Mouse (Mus musculus) kidney, postnatal 0 days (tissue): ENCODE data around the gene Asb8. TPM values are rescaled to one million over a fixed set of nuclear protein-coding genes. Genes with fewer than 3 reads are reported as not detected.
A peak's percentile ranks its signal among the peaks of the same experiment; 100 is the strongest.

Experiments
- ATAC-seq: fragments of 200-750 bp; cut with Nextera tagmentation; replicated peaks from 2 replicates; pipeline ENCODE4 v1.8.0; 2017; ENCODE audit warnings: low read depth, moderate number of reproducible peaks, moderate TSS enrichment, moderate library complexity; ENCODE audit not compliant: low FRiP score
- DNase-seq: peaks from one replicate; pipeline ENCODE4 v3.0.0-alpha.2; 2016; ENCODE audit warnings: low spot score
- H3K27ac ChIP-seq: fragments of 300-500 bp; sonication (generic); 2 replicates; pipeline ENCODE4 v1.5.1; 2014; ENCODE audit warnings: mild to moderate bottlenecking
- H3K27me3 ChIP-seq: fragments of 300-500 bp; sonication (generic); 2 replicates; pipeline ENCODE4 v1.6.1; 2014; ENCODE audit warnings: low read length, mixed read lengths; ENCODE audit not compliant: insufficient read depth
- H3K36me3 ChIP-seq: fragments of 300-500 bp; sonication (generic); 2 replicates; pipeline ENCODE4 v1.6.1; 2014; ENCODE audit warnings: low read length, mixed read lengths; ENCODE audit not compliant: insufficient read depth
- H3K4me1 ChIP-seq: fragments of 300-500 bp; sonication (generic); replicated peaks from 2 replicates; pipeline ENCODE4 v1.6.1; 2014; ENCODE audit warnings: antibody characterized with exemption, low read length, mixed read lengths; ENCODE audit not compliant: insufficient read depth
- H3K4me2 ChIP-seq: fragments of 300-500 bp; sonication (generic); 2 replicates; pipeline ENCODE4 v1.6.1; 2014; ENCODE audit warnings: mild to moderate bottlenecking, low read length, moderate library complexity, mixed read lengths
- H3K4me3 ChIP-seq: fragments of 300-500 bp; sonication (generic); replicated peaks from 2 replicates; pipeline ENCODE4 v1.5.1; 2014; ENCODE audit warnings: low read depth, low read length
- H3K9ac ChIP-seq: fragments of 300-500 bp; sonication (generic); 2 replicates; pipeline ENCODE4 v1.6.1; 2014; ENCODE audit warnings: low read depth, low read length
- H3K9me3 ChIP-seq: fragments of 300-500 bp; sonication (generic); replicated peaks from 2 replicates; pipeline ENCODE4 v1.6.1; 2016; ENCODE audit warnings: low read length, inconsistent platforms, mixed read lengths
- CTCF ChIP-seq: IDR thresholded peaks from 2 replicates; pipeline ENCODE4 v1.5.1; 2016; ENCODE audit warnings: antibody characterized with exemption, low read depth, mild to moderate bottlenecking, moderate library complexity
- WGBS: fragments of 180-500 bp; shearing (Covaris S2); extraction: QIAGEN DNeasy Blood & Tissue Kit; methylation state at CpG from one replicate; pipeline ENCODE4 v1.1.7; 2014; 5-methylcytosine and 5-hydroxymethylcytosine counted together
- polyA plus RNA-seq: library from polyadenylated mRNA; unstranded; fragments of >200 nt; fragmentation: Nextera tagmentation; extraction: Ambion mirVana; gene quantifications from 2 replicates; pipeline ENCODE4 v1.2.1, GENCODE M21; 2015

Gene Asb8
- polyA plus RNA-seq, 1 experiment from 2014 or later: 49.5 TPM

DNA sequence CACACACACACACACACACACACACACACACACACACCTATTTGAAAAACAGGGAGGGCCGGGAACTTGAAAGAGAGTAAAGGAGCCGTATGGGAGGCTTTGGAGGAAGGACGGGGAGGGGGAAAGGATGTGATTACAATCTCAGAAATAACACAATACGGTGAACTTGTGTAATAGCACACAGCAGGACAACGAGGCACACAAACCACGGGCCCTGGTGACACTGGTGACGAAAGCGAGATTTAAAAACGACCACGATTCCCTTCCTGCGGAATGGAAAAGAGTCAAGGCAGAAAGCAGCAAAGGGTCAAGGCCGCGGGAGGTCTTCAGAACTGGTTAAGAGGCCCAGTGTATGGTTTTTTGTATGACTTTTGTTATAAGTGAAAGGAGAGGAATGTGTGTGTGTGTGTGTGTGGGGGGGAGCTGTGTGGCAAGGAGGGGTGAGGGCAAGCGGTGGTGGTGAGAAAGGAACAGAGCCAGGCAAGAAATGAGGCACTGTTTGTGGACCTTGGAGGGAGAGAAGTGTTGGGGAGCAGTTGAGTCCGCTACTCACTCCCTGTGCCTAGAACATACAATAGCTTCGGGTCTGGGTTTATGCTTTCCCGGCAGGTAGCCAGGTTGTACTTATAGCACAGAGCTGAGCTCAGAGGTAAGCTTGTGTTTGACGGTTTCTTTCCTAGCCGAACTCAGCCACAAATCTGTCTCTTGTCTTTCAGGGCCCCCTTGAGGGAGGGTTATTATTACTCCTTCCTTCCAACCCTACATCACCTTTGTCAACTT, 4.2 kb downstream of the Asb8 start:
- H3K36me3 ChIP-seq: no peaks in the 10 kb centered on the region
- H3K9me3 ChIP-seq: no peaks in the 10 kb centered on the region
- H3K27ac ChIP-seq: no peak overlapping the region
- TF ChIP-seq CTCF: no peak
- H3K4me1 ChIP-seq: no peaks in the 10 kb centered on the region
- no peak overlapping the region for H3K4me3 ChIP-seq
- 60% methylated on average over 19 of the region's 19 CpGs for WGBS
- H3K9ac ChIP-seq: no peak overlapping the region
- H3K27me3 ChIP-seq: 0 out of 2 replicates have a peak, but pooled peaks cover under 1% of the 10 kb centered on the region
- H3K4me2 ChIP-seq: no peak overlapping the region
- DNase-seq: no peak
- no peak for ATAC-seq

DNA sequence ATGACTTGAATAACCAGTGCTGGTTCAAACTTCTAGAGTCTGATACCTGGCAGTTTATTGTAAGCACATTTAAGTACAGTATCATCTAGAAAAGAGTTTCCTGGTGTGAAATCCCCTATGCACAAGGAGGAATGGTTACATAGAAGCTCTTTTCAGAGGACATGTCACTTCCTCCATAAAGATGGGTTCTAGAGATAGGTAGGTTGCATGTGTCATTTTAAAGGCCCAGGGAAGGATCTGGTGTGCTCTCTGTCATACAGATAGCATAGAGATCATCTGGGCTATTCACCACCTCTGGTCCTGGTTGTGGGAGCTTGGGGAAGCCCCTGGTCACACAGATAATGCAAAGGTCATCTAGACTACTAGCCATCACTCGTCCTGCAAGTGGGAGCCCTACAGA, 8.2 kb downstream of the Asb8 start:
- Histone ChIP-seq H3K36me3 (no peaks in the 10 kb centered on the region), H3K4me2 (no peak overlapping the region), H3K9ac (no peak overlapping the region), H3K27ac (no peak overlapping the region), H3K4me3 (no peak overlapping the region), H3K27me3 (no peaks in the 10 kb centered on the region), H3K9me3 (no peaks in the 10 kb centered on the region), H3K4me1 (no peaks in the 10 kb centered on the region)
- DNase-seq (no peak), ATAC-seq (no peak)
- no peak for TF ChIP-seq CTCF
- WGBS: 76% methylated on average over 1 of the region's 1 CpGs

GRCm38 (mm10) chr15:98155944-98156343, 9.5 kb downstream of the Asb8 start:
- 66% methylated on average over 4 of the region's 4 CpGs for WGBS
- Histone ChIP-seq H3K27me3 (no peaks in the 10 kb centered on the region), H3K9ac (no peak overlapping the region), H3K4me3 (no peak overlapping the region), H3K4me2 (no peak overlapping the region), H3K4me1 (no peaks in the 10 kb centered on the region), H3K36me3 (no peaks in the 10 kb centered on the region), H3K27ac (no peak overlapping the region), H3K9me3 (no peaks in the 10 kb centered on the region)
- ATAC-seq: no peak
- TF ChIP-seq CTCF: no peak
- no peak for DNase-seq

GRCm38 (mm10) chr15:98155272-98155671, 10.2 kb downstream of the Asb8 start:
- Histone ChIP-seq H3K4me2 (no peak overlapping the region), H3K9ac (no peak overlapping the region), H3K4me3 (no peak overlapping the region), H3K4me1 (no peaks in the 10 kb centered on the region), H3K9me3 (no peaks in the 10 kb centered on the region), H3K27me3 (no peaks in the 10 kb centered on the region), H3K27ac (no peak overlapping the region), H3K36me3 (no peaks in the 10 kb centered on the region)
- WGBS: 95% methylated on average over 5 of the region's 5 CpGs
- ATAC-seq: no peak
- no peak for DNase-seq
- no peak for TF ChIP-seq CTCF

DNA sequence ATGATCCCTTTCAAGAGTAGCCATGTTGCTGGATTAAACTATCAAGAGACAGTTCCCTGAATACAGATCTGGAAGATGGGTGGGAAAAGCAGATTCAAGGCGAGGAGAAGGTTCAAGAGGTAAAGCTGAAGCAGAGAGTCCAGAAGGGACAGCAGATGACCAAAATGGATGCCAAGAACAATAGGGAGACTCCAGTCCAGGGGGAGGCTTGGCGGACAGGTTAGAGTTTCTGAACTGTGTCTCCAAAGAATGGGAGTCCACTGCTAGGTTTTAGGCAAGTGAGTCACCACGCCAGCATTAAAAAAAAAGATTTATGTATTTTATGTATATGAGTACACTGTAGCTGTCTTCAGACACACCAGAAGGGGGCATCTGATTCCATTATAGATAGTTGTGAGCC, 10.8 kb downstream of the Asb8 start:
- H3K4me1 ChIP-seq: no peaks in the 10 kb centered on the region
- no peak for ATAC-seq

DNA sequence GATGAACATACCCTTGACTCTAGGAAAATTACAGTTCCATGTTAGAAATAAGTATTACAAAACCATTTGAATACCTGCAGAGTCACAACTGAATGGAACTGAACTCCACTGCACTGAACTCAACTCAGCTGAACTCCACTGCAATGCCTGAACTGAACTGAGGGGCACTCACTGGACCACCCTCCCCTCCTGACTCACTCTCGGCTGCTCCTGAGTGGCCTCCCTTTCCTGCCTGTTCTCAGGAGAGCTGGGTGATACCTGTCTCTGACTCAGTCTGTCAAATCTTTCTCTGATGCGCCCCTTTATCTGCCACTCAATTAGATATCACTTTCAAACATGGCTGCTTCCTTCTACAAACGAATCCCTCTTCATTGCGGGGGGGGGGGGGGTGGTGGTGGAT, 11.3 kb downstream of the Asb8 start:
- WGBS: 63% methylated on average over 4 of the region's 4 CpGs
- H3K9me3 ChIP-seq: no peaks in the 10 kb centered on the region
- H3K27me3 ChIP-seq: no peaks in the 10 kb centered on the region
- H3K4me2 ChIP-seq: no peak overlapping the region
- no peaks in the 10 kb centered on the region for H3K36me3 ChIP-seq
- no peaks in the 10 kb centered on the region for H3K4me1 ChIP-seq
- no peak overlapping the region for H3K27ac ChIP-seq
- TF ChIP-seq CTCF: no peak
- DNase-seq (no peak), ATAC-seq (no peak)
- H3K9ac ChIP-seq: no peak overlapping the region
- H3K4me3 ChIP-seq: no peak overlapping the region

More for the DNA sequence above, 10.8 kb downstream of the Asb8 start:
- Histone ChIP-seq H3K9me3 (no peaks in the 10 kb centered on the region), H3K36me3 (no peaks in the 10 kb centered on the region), H3K27ac (no peak overlapping the region), H3K4me2 (no peak overlapping the region), H3K27me3 (no peaks in the 10 kb centered on the region), H3K9ac (no peak overlapping the region), H3K4me3 (no peak overlapping the region)
- DNase-seq: no peak
- 70% methylated on average over 3 of the region's 3 CpGs for WGBS
- peak; percentile 9; the same call in 1 of the 2 replicates for TF ChIP-seq CTCF
